Mouse (Mus musculus) hindbrain, postnatal 0 days (tissue): ENCODE results near the gene Fam72a. TPM values are rescaled to one million over a fixed set of nuclear protein-coding genes. Genes with fewer than 3 reads are reported as not detected.

ENCODE experiments used
- ATAC-seq: fragments of 200-750 bp; cut with Nextera tagmentation; 2 replicates; pipeline ENCODE4 v1.8.0; 2017; ENCODE audit warnings: mild to moderate bottlenecking, moderate TSS enrichment, moderate library complexity
- DNase-seq: peaks from one replicate; pipeline ENCODE4 v3.0.0-alpha.2; 2015; ENCODE audit warnings: low spot score
- H3K27ac ChIP-seq: fragments of 300-500 bp; sonication (generic); 2 replicates; pipeline ENCODE4 v1.5.1; 2014; ENCODE audit warnings: mild to moderate bottlenecking
- H3K27me3 ChIP-seq: fragments of 300-500 bp; sonication (generic); 2 replicates; pipeline ENCODE4 v1.6.1; 2014; ENCODE audit warnings: low read length, mixed read lengths; ENCODE audit not compliant: insufficient read depth
- H3K36me3 ChIP-seq: fragments of 300-500 bp; sonication (generic); 2 replicates; pipeline ENCODE4 v1.6.1; 2014; ENCODE audit warnings: low read length, mixed read lengths; ENCODE audit not compliant: insufficient read depth
- H3K4me1 ChIP-seq: fragments of 300-500 bp; sonication (generic); 2 replicates; pipeline ENCODE4 v1.6.1; 2014; ENCODE audit warnings: antibody characterized with exemption, low read length, mixed read lengths; ENCODE audit not compliant: insufficient read depth
- H3K4me2 ChIP-seq: fragments of 300-500 bp; sonication (generic); 2 replicates; pipeline ENCODE4 v1.6.1; 2014; ENCODE audit warnings: low read depth, mild to moderate bottlenecking, low read length, moderate library complexity, mixed read lengths
- H3K4me3 ChIP-seq: fragments of 300-500 bp; sonication (generic); 2 replicates; pipeline ENCODE4 v1.5.1; 2014; ENCODE audit warnings: low read length
- H3K9ac ChIP-seq: fragments of 300-500 bp; sonication (generic); replicated peaks from 2 replicates; pipeline ENCODE4 v1.6.1; 2014; ENCODE audit warnings: mild to moderate bottlenecking, low read length, moderate library complexity, mixed read lengths
- H3K9me3 ChIP-seq: fragments of 300-500 bp; sonication (generic); 2 replicates; pipeline ENCODE4 v1.6.1; 2016; ENCODE audit warnings: low read length, mixed read lengths
- CTCF ChIP-seq: IDR thresholded peaks from 2 replicates; pipeline ENCODE4 v1.5.1; 2016; ENCODE audit warnings: antibody characterized with exemption, control low read depth, low read depth
- WGBS: fragments of 180-500 bp; shearing (Covaris S2); extraction: QIAGEN DNeasy Blood & Tissue Kit; methylation state at CpG from one replicate; pipeline ENCODE4 v1.1.7; 2014; 5-methylcytosine and 5-hydroxymethylcytosine counted together
- polyA plus RNA-seq: library from polyadenylated mRNA; unstranded; fragments of >200 nt; fragmentation: Nextera tagmentation; extraction: Ambion mirVana; gene quantifications from 2 replicates; pipeline ENCODE4 v1.2.1, GENCODE M21; 2015
- total RNA-seq: library from RNA; depleted of rRNA; stranded (reverse); fragments of >200 nt; gene quantifications from 2 replicates; pipeline ENCODE4 v1.2.3, GENCODE M21; 2014

Gene Fam72a
- total and polyA plus RNA-seq, 2 experiments from 2014 or later: 0.98 TPM; not detected in 1

DNA sequence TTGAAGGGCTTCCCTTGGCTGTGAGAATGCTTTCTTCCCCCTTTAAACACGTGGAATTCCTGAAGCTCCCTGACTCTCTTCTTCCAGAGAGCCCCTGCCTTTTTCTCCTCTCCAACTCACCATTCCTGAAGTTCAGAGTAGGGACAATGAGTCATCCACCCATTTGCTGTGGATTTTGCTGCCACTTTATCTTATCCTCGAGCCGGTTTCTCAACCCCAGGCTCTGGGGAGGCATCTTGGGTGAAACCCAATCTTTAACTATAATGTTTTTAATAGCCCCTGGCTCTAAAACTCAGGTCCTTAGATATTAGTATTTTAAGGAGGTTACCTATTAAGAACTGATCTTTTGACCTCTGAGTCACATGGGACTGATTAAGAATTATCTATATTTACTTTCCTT is 13.7 kb downstream of the Fam72a start:
- H3K27me3 ChIP-seq: no peaks in the 10 kb centered on the region
- no peaks in the 10 kb centered on the region for H3K9me3 ChIP-seq
- WGBS: 55% methylated on average over 3 of the region's 3 CpGs
- no peak overlapping the region for H3K9ac ChIP-seq
- no peak overlapping the region for H3K4me3 ChIP-seq
- H3K4me2 ChIP-seq: no peak overlapping the region
- no peak for ATAC-seq
- no peak for DNase-seq
- H3K27ac ChIP-seq: no peak overlapping the region
- TF ChIP-seq CTCF: no peak
- no peaks in the 10 kb centered on the region for H3K36me3 ChIP-seq
- no peaks in the 10 kb centered on the region for H3K4me1 ChIP-seq

DNA sequence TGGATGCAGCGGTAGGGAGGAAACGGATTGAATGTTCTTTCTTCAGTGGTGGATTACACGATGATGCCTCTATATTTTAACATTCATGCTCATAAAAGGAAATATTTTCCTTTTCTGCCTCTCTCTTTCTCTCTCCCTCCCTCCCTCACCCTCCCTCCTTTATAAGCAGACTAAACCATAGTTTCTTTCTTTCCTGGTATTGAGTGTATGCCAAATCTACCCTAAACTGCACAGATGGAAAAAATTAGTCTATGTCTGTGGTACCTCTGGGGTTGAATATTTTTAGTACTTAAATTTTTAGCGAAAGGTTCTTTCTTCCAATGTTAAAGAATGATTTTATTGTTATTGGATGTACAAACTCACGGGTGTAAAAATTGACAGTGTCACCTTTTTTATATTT is 14.2 kb downstream of the Fam72a start:
- Histone ChIP-seq H3K4me1 (no peaks in the 10 kb centered on the region), H3K36me3 (no peaks in the 10 kb centered on the region), H3K9me3 (no peaks in the 10 kb centered on the region), H3K4me3 (no peak overlapping the region), H3K9ac (no peak overlapping the region), H3K27ac (no peak overlapping the region), H3K27me3 (no peaks in the 10 kb centered on the region), H3K4me2 (no peak overlapping the region)
- TF ChIP-seq CTCF: no peak
- DNase-seq: no peak
- 86% methylated on average over 5 of the region's 5 CpGs for WGBS
- no peak for ATAC-seq

- Histone ChIP-seq H3K9me3 (no peaks in the 10 kb centered on the region), H3K4me3 (no peak overlapping the region), H3K4me2 (no peak overlapping the region), H3K4me1 (no peaks in the 10 kb centered on the region), H3K36me3 (no peaks in the 10 kb centered on the region), H3K9ac (no peak overlapping the region), H3K27me3 (no peaks in the 10 kb centered on the region), H3K27ac (no peak overlapping the region)
- ATAC-seq (no peak), DNase-seq (no peak)
- no peak for TF ChIP-seq CTCF
- WGBS: 66% methylated on average over 7 of the region's 7 CpGs
Measured at GRCm38 (mm10) chr1:131543886-131544565, 16.3 kb downstream of the Fam72a start.

DNA sequence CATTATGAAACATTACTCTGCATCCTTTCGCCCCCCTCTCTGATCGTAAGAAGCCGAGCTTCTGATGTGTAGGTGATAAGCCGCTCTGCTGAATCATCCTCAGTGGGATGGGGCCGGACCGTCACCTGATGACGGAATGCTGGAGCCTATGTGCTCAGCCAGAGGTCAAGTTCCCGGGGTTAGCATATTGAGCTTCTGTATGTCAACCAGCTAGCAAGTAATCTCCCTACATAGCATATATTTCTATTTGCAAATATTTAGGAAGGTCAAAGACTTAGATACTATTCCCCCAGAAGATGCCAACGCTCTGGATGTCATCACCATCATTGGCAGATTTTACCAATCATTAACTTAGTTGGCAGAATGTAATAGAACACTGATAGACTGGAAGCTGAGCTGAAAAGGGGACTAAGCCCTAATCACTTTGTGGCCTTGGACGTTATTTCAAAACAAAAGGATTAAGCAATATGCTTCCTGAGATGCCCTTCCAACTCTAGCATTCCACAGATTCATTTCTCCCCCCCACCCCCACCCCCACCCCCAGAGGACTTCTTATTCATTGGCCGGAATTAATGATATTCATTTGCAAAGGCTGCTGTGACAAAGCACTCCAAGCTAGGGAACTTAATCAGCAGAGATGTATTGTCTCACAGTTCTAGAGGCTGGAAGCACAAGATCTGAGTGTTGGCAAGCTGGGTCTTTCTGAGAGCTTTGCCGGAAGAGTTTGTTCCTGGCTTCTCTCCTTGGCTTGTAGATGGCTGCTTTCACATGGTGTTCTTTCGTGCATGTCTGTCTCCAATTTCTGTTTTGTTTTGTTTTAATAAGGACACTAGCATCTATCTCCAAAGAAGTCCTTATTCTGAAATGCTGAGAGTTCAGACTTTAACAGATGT is 19.3 kb downstream of the Fam72a start:
- Histone ChIP-seq H3K4me1 (no peaks in the 10 kb centered on the region), H3K27me3 (no peaks in the 10 kb centered on the region), H3K27ac (no peak overlapping the region), H3K9ac (no peak overlapping the region), H3K36me3 (no peaks in the 10 kb centered on the region), H3K4me3 (no peak overlapping the region), H3K9me3 (no peaks in the 10 kb centered on the region), H3K4me2 (no peak overlapping the region)
- DNase-seq (no peak), ATAC-seq (no peak)
- TF ChIP-seq CTCF: no peak
- WGBS: 75% methylated on average over 13 of the region's 13 CpGs

DNA sequence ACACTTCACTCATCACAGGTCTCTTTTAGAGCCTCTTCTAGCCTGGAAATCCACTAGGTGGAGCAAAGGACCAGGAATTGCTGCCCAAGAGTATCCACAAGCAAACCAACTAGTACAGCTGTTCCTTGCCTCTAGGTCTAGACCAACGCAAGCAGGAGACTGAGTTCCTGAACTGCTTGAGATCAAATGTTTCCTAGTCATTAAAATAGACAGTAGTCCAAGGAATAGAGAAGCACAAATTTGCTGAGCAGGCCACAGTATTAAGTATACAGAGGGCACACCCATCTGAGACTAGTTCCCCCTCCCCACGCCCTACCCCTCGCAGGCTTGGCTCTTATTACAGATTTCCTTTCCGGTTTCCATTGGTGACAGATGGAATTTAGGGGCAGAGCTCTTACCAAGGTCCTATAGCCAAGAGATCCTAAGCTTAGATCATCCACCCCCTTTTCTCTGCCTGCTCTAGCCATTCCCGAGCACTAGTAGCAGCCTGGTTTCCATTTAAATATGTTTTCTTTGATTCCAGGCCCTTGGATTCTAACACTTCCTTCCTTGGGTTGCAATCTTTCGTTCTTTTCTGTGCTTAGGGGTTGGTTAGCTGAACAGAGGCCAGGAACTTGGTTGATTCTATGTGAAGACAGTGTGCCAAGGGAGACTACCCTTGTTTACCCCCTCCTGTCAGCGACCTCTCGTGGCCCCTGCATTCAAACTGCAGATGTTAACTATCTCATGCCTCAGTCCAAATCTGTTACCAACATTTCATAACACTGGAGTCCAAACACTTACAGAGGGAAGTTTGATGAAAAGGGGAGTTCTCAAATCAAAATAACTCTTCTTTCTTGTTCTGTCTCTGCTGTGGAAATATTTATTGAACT is 21.0 kb downstream of the Fam72a start:
- Histone ChIP-seq H3K4me2 (no peak overlapping the region), H3K4me1 (no peaks in the 10 kb centered on the region), H3K9me3 (no peaks in the 10 kb centered on the region), H3K27me3 (no peaks in the 10 kb centered on the region), H3K9ac (no peak overlapping the region), H3K36me3 (no peaks in the 10 kb centered on the region), H3K4me3 (no peak overlapping the region), H3K27ac (no peak overlapping the region)
- DNase-seq (peak; percentile 82), ATAC-seq (peak; percentile 87)
- peak; percentile 80 for TF ChIP-seq CTCF
- 31% methylated on average over 8 of the region's 8 CpGs for WGBS

DNA sequence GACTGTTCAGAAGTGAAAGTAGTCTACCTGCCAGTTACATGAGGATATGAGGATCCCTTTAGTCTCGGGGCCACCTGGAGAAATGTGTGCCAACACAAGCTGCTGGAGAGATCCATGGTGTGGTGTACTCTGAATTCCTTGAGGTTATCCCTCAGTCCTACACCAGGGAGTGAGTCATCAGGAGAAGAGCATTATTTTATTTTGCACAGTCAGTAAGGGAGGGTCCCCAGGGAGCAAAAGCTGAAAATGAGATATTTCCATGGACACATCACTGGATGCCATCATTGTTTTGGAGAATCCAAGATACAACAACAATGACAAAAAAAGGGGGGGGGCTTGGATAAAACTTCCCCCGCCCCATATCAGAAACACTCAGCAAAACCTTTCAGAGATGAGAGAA is 24.3 kb downstream of the Fam72a start:
- H3K4me2 ChIP-seq: no peak overlapping the region
- no peaks in the 10 kb centered on the region for H3K36me3 ChIP-seq
- no peaks in the 10 kb centered on the region for H3K4me1 ChIP-seq
- WGBS: 97% methylated on average over 2 of the region's 2 CpGs
- H3K9ac ChIP-seq: no peak overlapping the region
- no peaks in the 10 kb centered on the region for H3K9me3 ChIP-seq
- no peak overlapping the region for H3K4me3 ChIP-seq
- H3K27ac ChIP-seq: no peak overlapping the region
- no peaks in the 10 kb centered on the region for H3K27me3 ChIP-seq
- no peak for TF ChIP-seq CTCF
- no peak for ATAC-seq
- DNase-seq: no peak
